Mouse (Mus musculus): ENCODE results near the gene Dact1.

DNA sequence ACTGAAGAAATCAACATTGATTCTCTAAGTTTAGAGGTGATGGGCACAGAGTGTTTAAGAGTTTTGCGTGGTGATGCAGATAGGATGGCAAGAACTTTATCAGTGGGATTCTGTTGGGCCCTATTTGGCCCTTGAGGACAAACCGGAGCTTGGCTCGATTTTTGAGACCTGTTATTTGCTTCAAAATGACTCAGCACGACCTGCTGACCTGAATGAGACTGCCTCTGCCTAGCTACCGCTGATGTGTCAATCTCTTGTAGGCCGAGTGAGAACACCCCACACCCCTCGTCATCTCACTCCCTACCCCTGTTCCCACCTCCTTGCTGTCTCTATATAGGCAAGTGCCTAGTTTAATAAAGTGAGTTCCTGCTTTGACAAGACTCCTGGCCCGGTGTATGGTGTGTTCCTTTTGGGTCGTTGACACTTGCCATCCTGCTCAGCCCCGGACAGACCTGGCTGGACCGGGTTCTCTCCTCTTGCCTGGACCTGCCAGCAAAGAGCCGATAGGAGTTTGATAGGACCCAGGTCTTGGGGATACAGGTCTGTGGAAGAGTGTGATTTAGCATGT, 28.4 kb upstream of the Dact1 start:
- TF ChIP-seq CTCF (IDR thresholded peaks at IDR 0.05; ENCODE audit: insufficient read depth, low read length) (no peak), POLR2A (IDR thresholded peaks at IDR 0.05; ENCODE audit: borderline replicate concordance, extremely low read depth, low read depth, low read length) (no peak)

Measured in lung, adult 2 months (tissue).